Mouse (Mus musculus): ENCODE data around the gene Mapk9. TPM values are rescaled to one million over a fixed set of nuclear protein-coding genes. Genes with fewer than 3 reads are reported as not detected.

The Mapk9 gene
- polyA plus RNA-seq, 1 experiment: 47.5 TPM

- TF ChIP-seq POLR2A (IDR thresholded peaks at IDR 0.05; ENCODE audit: insufficient read depth, low read length): no peak
- peak; percentile 56 for TF ChIP-seq CTCF (IDR thresholded peaks at IDR 0.05; ENCODE audit: low read depth, low read length)
- no peak overlapping the region for H3K9ac ChIP-seq (ENCODE audit: low read depth, poor library complexity, severe bottlenecking)
- H3K27ac ChIP-seq (ENCODE audit: insufficient read depth, low read length): no peak overlapping the region
- no peaks in the 10 kb centered on the region for H3K4me1 ChIP-seq (ENCODE audit: control insufficient read depth, insufficient read depth, low read length)
- no peaks in the 10 kb centered on the region for H3K9me3 ChIP-seq (replicated peaks; ENCODE audit: control insufficient read depth, insufficient read depth, low read length, poor library complexity, severe bottlenecking)
- no peak overlapping the region for H3K4me3 ChIP-seq (ENCODE audit: low read depth, low read length)
- H3K27me3 ChIP-seq (ENCODE audit: control insufficient read depth, insufficient read depth, low read length, poor library complexity, severe bottlenecking): no peaks in the 10 kb centered on the region
- H3K36me3 ChIP-seq (ENCODE audit: control insufficient read depth, insufficient read depth, low read length, poor library complexity, severe bottlenecking): peaks cover 15% of the 10 kb centered on the region
Observed at GRCm38 (mm10) chr11:49871914-49872313, 25.4 kb downstream of the Mapk9 start.

GRCm38 (mm10) chr11:49872779-49873178 is 26.2 kb downstream of the Mapk9 start:
- peaks cover 14% of the 10 kb centered on the region for H3K36me3 ChIP-seq (ENCODE audit: control insufficient read depth, insufficient read depth, low read length, poor library complexity, severe bottlenecking)

GRCm38 (mm10) chr11:49876948-49877817 is 30.6 kb downstream of the Mapk9 start:
- peaks cover 11% of the 10 kb centered on the region for H3K36me3 ChIP-seq (ENCODE audit: control insufficient read depth, insufficient read depth, low read length, poor library complexity, severe bottlenecking)
- no peaks in the 10 kb centered on the region for H3K9me3 ChIP-seq (replicated peaks; ENCODE audit: control insufficient read depth, insufficient read depth, low read length, poor library complexity, severe bottlenecking)
- TF ChIP-seq POLR2A (IDR thresholded peaks at IDR 0.05; ENCODE audit: insufficient read depth, low read length): no peak
- TF ChIP-seq CTCF (IDR thresholded peaks at IDR 0.05; ENCODE audit: low read depth, low read length): no peak
- no peak for TF ChIP-seq EP300 (IDR thresholded peaks at IDR 0.05; ENCODE audit: insufficient read depth, low read depth, low read length)
- no peak overlapping the region for H3K4me3 ChIP-seq (ENCODE audit: low read depth, low read length)
- no peaks in the 10 kb centered on the region for H3K4me1 ChIP-seq (ENCODE audit: control insufficient read depth, insufficient read depth, low read length)
- no peak overlapping the region for H3K27ac ChIP-seq (ENCODE audit: insufficient read depth, low read length)
- H3K9ac ChIP-seq (ENCODE audit: low read depth, poor library complexity, severe bottlenecking): no peak overlapping the region
- H3K27me3 ChIP-seq (ENCODE audit: control insufficient read depth, insufficient read depth, low read length, poor library complexity, severe bottlenecking): no peaks in the 10 kb centered on the region

More at GRCm38 (mm10) chr11:49872779-49873178, 26.2 kb downstream of the Mapk9 start:
- H3K9me3 ChIP-seq (replicated peaks; ENCODE audit: control insufficient read depth, insufficient read depth, low read length, poor library complexity, severe bottlenecking): no peaks in the 10 kb centered on the region
- H3K9ac ChIP-seq (ENCODE audit: low read depth, poor library complexity, severe bottlenecking): no peak overlapping the region
- H3K27ac ChIP-seq (ENCODE audit: insufficient read depth, low read length): no peak overlapping the region
- TF ChIP-seq POLR2A (IDR thresholded peaks at IDR 0.05; ENCODE audit: insufficient read depth, low read length): no peak
- no peak for TF ChIP-seq EP300 (IDR thresholded peaks at IDR 0.05; ENCODE audit: insufficient read depth, low read depth, low read length)
- no peak for TF ChIP-seq CTCF (IDR thresholded peaks at IDR 0.05; ENCODE audit: low read depth, low read length)
- H3K4me3 ChIP-seq (ENCODE audit: low read depth, low read length): no peak overlapping the region
- no peaks in the 10 kb centered on the region for H3K4me1 ChIP-seq (ENCODE audit: control insufficient read depth, insufficient read depth, low read length)
- no peaks in the 10 kb centered on the region for H3K27me3 ChIP-seq (ENCODE audit: control insufficient read depth, insufficient read depth, low read length, poor library complexity, severe bottlenecking)

- H3K9ac ChIP-seq (ENCODE audit: low read depth, poor library complexity, severe bottlenecking): no peak overlapping the region
- no peaks in the 10 kb centered on the region for H3K27me3 ChIP-seq (ENCODE audit: control insufficient read depth, insufficient read depth, low read length, poor library complexity, severe bottlenecking)
- peaks cover 8% of the 10 kb centered on the region for H3K36me3 ChIP-seq (ENCODE audit: control insufficient read depth, insufficient read depth, low read length, poor library complexity, severe bottlenecking)
- no peak overlapping the region for H3K27ac ChIP-seq (ENCODE audit: insufficient read depth, low read length)
- TF ChIP-seq CTCF (IDR thresholded peaks at IDR 0.05; ENCODE audit: low read depth, low read length) (no peak), EP300 (IDR thresholded peaks at IDR 0.05; ENCODE audit: insufficient read depth, low read depth, low read length) (no peak), POLR2A (IDR thresholded peaks at IDR 0.05; ENCODE audit: insufficient read depth, low read length) (no peak)
- no peak overlapping the region for H3K4me3 ChIP-seq (ENCODE audit: low read depth, low read length)
- no peaks in the 10 kb centered on the region for H3K9me3 ChIP-seq (replicated peaks; ENCODE audit: control insufficient read depth, insufficient read depth, low read length, poor library complexity, severe bottlenecking)
- no peaks in the 10 kb centered on the region for H3K4me1 ChIP-seq (ENCODE audit: control insufficient read depth, insufficient read depth, low read length)
Observed at GRCm38 (mm10) chr11:49879950-49880642, 33.5 kb downstream of the Mapk9 start.

GRCm38 (mm10) chr11:49883394-49883793 is 36.8 kb downstream of the Mapk9 start:
- TF ChIP-seq EP300 (IDR thresholded peaks at IDR 0.05; ENCODE audit: insufficient read depth, low read depth, low read length) (no peak), POLR2A (IDR thresholded peaks at IDR 0.05; ENCODE audit: insufficient read depth, low read length) (no peak), CTCF (IDR thresholded peaks at IDR 0.05; ENCODE audit: low read depth, low read length) (no peak)
- Histone ChIP-seq H3K4me1 (ENCODE audit: control insufficient read depth, insufficient read depth, low read length) (no peaks in the 10 kb centered on the region), H3K9ac (ENCODE audit: low read depth, poor library complexity, severe bottlenecking) (no peak overlapping the region), H3K27ac (ENCODE audit: insufficient read depth, low read length) (no peak overlapping the region), H3K9me3 (replicated peaks; ENCODE audit: control insufficient read depth, insufficient read depth, low read length, poor library complexity, severe bottlenecking) (no peaks in the 10 kb centered on the region), H3K36me3 (ENCODE audit: control insufficient read depth, insufficient read depth, low read length, poor library complexity, severe bottlenecking) (peaks cover 8% of the 10 kb centered on the region), H3K27me3 (ENCODE audit: control insufficient read depth, insufficient read depth, low read length, poor library complexity, severe bottlenecking) (no peaks in the 10 kb centered on the region), H3K4me3 (ENCODE audit: low read depth, low read length) (no peak overlapping the region)

GRCm38 (mm10) chr11:49888469-49888868 is 41.9 kb downstream of the Mapk9 start:
- Histone ChIP-seq H3K4me3 (ENCODE audit: low read depth, low read length) (no peak overlapping the region), H3K27ac (ENCODE audit: insufficient read depth, low read length) (no peak overlapping the region), H3K36me3 (ENCODE audit: control insufficient read depth, insufficient read depth, low read length, poor library complexity, severe bottlenecking) (no peaks in the 10 kb centered on the region), H3K4me1 (ENCODE audit: control insufficient read depth, insufficient read depth, low read length) (no peaks in the 10 kb centered on the region), H3K27me3 (ENCODE audit: control insufficient read depth, insufficient read depth, low read length, poor library complexity, severe bottlenecking) (no peaks in the 10 kb centered on the region), H3K9ac (ENCODE audit: low read depth, poor library complexity, severe bottlenecking) (no peak overlapping the region), H3K9me3 (replicated peaks; ENCODE audit: control insufficient read depth, insufficient read depth, low read length, poor library complexity, severe bottlenecking) (no peaks in the 10 kb centered on the region)
- TF ChIP-seq EP300 (IDR thresholded peaks at IDR 0.05; ENCODE audit: insufficient read depth, low read depth, low read length) (no peak), POLR2A (IDR thresholded peaks at IDR 0.05; ENCODE audit: insufficient read depth, low read length) (no peak), CTCF (IDR thresholded peaks at IDR 0.05; ENCODE audit: low read depth, low read length) (no peak)
